Mouse (Mus musculus): ENCODE measurements around the gene Spag4.
"Not testable (repeated sequence)": the region's sequence is repeated elsewhere in the genome, so short reads cannot be mapped to it uniquely, and the experiment has no call there.

Gene Spag4

DNA sequence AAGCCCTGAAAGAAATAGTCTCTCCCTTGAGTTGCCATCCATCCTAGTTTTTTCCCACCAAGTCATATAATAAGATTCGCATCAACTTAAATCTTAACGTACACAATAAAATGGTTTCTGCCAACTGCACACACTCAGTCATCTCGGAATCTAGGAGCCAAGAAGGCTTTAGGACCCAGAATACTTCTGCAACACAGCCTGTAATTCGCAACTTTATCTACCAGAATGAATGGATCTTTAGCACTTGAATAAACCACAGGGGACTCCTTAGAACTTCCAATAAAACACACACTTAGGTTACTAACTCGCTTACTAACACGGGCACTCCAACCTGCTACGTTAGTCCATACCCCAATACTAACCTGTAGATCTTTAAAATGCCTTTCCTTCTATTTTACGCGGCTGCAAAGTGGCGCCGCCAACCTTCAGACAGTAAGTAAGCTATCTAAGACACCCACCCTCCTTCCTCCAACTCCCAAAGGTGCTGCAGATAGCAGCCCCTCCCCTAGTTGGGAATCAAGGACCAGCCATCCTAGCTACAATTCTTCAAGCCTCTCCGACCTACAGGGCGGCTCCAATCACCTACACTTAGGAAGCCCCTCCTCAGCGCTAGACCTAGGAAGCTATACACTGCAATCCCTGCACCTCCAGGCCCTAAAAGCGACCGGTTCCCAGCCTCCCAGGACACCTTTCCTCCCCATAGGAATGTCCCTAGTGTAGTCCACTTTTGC, 45.8 kb downstream of the Spag4 start:
- no peak for DNase-seq

DNA sequence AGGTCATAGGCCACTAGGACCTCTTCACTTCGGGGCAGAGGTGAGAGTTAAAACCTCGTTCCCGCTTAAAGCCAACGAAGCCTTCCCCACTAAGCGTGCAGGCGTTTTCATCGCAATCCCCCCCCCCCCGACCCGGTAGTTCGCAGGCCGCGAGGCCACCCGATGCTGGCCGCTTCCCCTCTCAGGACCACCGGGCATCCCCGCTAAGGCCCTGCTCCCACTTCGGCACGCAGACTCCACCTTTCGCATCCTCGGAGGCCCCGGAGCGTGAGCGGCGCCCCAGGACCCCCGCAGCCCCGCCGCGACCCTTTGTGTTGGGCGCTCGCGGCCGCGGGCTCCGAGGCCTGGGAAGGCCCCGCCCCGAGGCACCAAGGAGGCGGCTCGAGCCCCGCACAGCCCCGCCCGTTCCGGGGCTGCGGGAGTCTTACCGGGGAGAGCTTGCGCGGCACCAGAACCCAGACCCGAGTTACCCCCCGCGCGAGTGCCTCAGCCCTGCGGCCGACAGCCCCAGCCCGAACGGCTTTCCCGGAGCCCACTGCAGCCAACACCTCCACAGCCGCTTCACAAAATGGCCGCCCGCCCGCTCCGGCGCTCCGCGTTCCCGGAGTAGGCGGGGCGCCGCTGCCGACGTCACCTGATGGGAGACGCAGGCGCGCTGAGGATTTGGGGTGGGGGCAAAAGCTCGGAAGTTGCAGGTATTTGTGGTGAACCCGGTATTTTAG, 46.5 kb downstream of the Spag4 start, which contains the start of the genes Cpne1 and Rbm12:
Cpne1 (minus strand) TSS at position 608 of the 722 bp plus-strand sequence.
Rbm12 (minus strand) TSS at position 621 of the 722 bp plus-strand sequence.
- DNase-seq = peak; percentile 90

DNA sequence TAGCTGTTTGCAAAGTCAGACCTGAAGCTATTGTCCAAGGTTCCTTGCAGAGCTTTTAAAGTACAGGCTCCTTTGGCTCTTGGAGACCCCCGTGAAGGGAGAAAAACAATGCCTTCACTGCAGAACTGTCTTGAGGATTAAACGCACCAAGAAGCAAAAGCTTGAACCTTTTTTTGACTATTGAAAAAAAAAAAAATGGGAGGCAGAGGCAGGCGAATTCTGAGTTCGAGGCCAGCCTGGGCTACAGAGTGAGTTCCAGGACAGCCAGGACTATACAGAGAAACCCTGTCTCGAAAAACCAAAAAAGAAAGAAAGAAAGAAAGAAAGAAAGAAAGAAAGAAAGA, 47.1 kb downstream of the Spag4 start:
- DNase-seq = not testable (repeated sequence)

DNA sequence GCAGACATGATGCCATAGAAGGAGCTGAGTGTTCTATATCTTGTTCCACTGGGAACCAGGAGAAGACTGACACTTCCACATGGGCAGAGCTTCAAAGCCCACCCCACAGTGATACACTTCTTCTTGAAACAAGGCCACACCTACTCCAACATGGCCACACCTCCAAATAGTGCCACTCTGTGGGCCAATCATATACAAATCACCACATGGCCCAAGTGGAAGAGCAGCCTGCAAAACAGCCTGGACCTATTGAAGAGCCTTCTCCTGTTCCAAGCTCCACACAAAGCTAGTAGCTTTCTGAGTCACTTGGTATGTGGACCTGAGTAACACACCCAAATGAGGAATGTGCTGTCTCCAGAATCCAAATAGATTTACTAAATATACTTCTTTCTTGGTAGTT, 54.6 kb downstream of the Spag4 start:
- DNase-seq = no peak
